In genomic region chr5:127993460-127993859, GRCm38 (mm10) we compare ENCODE assay signal across 16 mouse cellular contexts.
"Had no signal": no experiment of that assay in that cellular context is flagged by ENCODE, and none has a peak within 500 bp of the region (broad histone marks: within the 10 kb centered on the region; RNA-seq: fewer than 3 reads in every experiment).

No protein-coding gene starts in this region.

- DNase-seq: retina, postnatal 1 day; right cerebral cortex, adult 18-20 months; right cerebral cortex, postnatal 14 days; right cerebral cortex, postnatal 25 days; right cerebral cortex, postnatal 4 days; spleen, adult 18-20 months; thymus, adult 18-20 months; thymus, adult 2 months; thymus, postnatal 14 days; thymus, postnatal 25 days; thymus, postnatal 36 days; thymus, postnatal 4 days had no signal

- H3K9ac ChIP-seq: neural tube, embryonic 13.5 days; neural tube, embryonic 15.5 days; stomach, embryonic 15.5 days had no signal

- H3K4me2 ChIP-seq: neural tube, embryonic 13.5 days; neural tube, embryonic 15.5 days; stomach, embryonic 15.5 days had no signal

- H3K27me3 ChIP-seq: neural tube, embryonic 13.5 days; neural tube, embryonic 15.5 days; stomach, embryonic 15.5 days had no signal

- H3K9me3 ChIP-seq: neural tube, embryonic 13.5 days; neural tube, embryonic 15.5 days; stomach, embryonic 15.5 days had no signal

- H3K4me3 ChIP-seq: neural tube, embryonic 13.5 days; neural tube, embryonic 15.5 days; stomach, embryonic 15.5 days had no signal

- H3K4me1 ChIP-seq: neural tube, embryonic 13.5 days; neural tube, embryonic 15.5 days; stomach, embryonic 15.5 days had no signal

- H3K36me3 ChIP-seq: neural tube, embryonic 13.5 days; neural tube, embryonic 15.5 days; stomach, embryonic 15.5 days had no signal

- H3K27ac ChIP-seq: neural tube, embryonic 13.5 days; neural tube, embryonic 15.5 days; stomach, embryonic 15.5 days; stomach, postnatal 0 days had no signal
